Mouse (Mus musculus) spleen, adult 2 months (tissue): ENCODE data around the gene Rabepk.

Experiments used
- CTCF ChIP-seq: fragments of 200-500 bp; IDR thresholded peaks from 2 replicates; pipeline ENCODE4 v1.5.1; 2011; ENCODE audit warnings: mild to moderate bottlenecking, inconsistent platforms; ENCODE audit not compliant: insufficient read depth, insufficient read length, insufficient replicate concordance; ENCODE audit errors: extremely low read depth
- POLR2A ChIP-seq: fragments of 200-500 bp; IDR thresholded peaks from 2 replicates; pipeline ENCODE4 v1.6.1; 2011; ENCODE audit warnings: low read depth, low read length, inconsistent platforms

- TF ChIP-seq CTCF = peak; percentile 81; the same call in 1 of the 2 replicates
- no peak for TF ChIP-seq POLR2A
These were observed 15.6 kb downstream of the Rabepk start for GRCm38 (mm10) chr2:34784085-34784484.
